ENCODE assay signal across 26 mouse cellular contexts in genomic region chr10:19278189-19278842, GRCm38 (mm10).
DNase-seq lines count a peak whose midpoint lies in the region; ATAC-seq and TF ChIP-seq lines count a peak whose summit lies in the region.
"Had no signal": no experiment of that assay in that cellular context is flagged by ENCODE, and none has a peak within 500 bp of the region (broad histone marks: within the 10 kb centered on the region; RNA-seq: fewer than 3 reads in every experiment).

No protein-coding gene starts in this region.

- no peaks in the 10 kb centered on the region for H3K9me3 ChIP-seq in intestine, embryonic 14.5 days (ENCODE audit: control insufficient read depth, low read length)
- no peaks in the 10 kb centered on the region for H3K9me3 ChIP-seq in intestine, embryonic 16.5 days (ENCODE audit: control insufficient read depth, low read length)
- no peaks in the 10 kb centered on the region for H3K9me3 ChIP-seq in midbrain, embryonic 14.5 days (ENCODE audit: control insufficient read depth, low read length)
- H3K9me3 ChIP-seq: embryonic facial prominence, embryonic 12.5 days; embryonic facial prominence, embryonic 15.5 days; G1E; heart, embryonic 13.5 days had no signal

- no peaks in the 10 kb centered on the region for H3K4me1 ChIP-seq in kidney, adult 2 months (ENCODE audit: control insufficient read depth, insufficient read depth, low read length)
- no peaks in the 10 kb centered on the region for H3K4me1 ChIP-seq in intestine, embryonic 14.5 days (replicated peaks; ENCODE audit: control insufficient read depth, insufficient read depth, low read length)
- H3K4me1 ChIP-seq in intestine, embryonic 16.5 days (ENCODE audit: control insufficient read depth, insufficient read depth, low read length) = peaks cover 4% of the 10 kb centered on the region; the same call in 1 of the 2 replicates
- H3K4me1 ChIP-seq in midbrain, embryonic 14.5 days (ENCODE audit: control insufficient read depth, insufficient read depth, low read length) = no peaks in the 10 kb centered on the region
- H3K4me1 ChIP-seq: embryonic facial prominence, embryonic 12.5 days; embryonic facial prominence, embryonic 15.5 days; heart, embryonic 13.5 days had no signal

- no peak overlapping the region for H3K27ac ChIP-seq in kidney, adult 2 months (ENCODE audit: insufficient read depth, low read depth, low read length)
- no peak overlapping the region for H3K27ac ChIP-seq in intestine, embryonic 14.5 days (ENCODE audit: low read depth)
- peak overlapping the region; percentile 66 for H3K27ac ChIP-seq in intestine, embryonic 16.5 days (ENCODE audit: low read length)
- H3K27ac ChIP-seq in midbrain, embryonic 14.5 days (replicated peaks; ENCODE audit: low read depth, low read length) = no peak overlapping the region
- H3K27ac ChIP-seq: embryonic facial prominence, embryonic 12.5 days; embryonic facial prominence, embryonic 15.5 days; gastrocnemius, adult 2 months; heart, embryonic 13.5 days; hindbrain, embryonic 14.5 days had no signal

- ATAC-seq in intestine, embryonic 14.5 days (replicated peaks; ENCODE audit: low FRiP score, low TSS enrichment, low read depth) = no peak
- ATAC-seq in intestine, embryonic 16.5 days = peak; percentile 81
- ATAC-seq in midbrain, embryonic 14.5 days (ENCODE audit: low FRiP score, low TSS enrichment) = no peak

- WGBS in kidney, adult 2 months = 36% methylated on average over 5 of the region's 5 CpGs
- 40% methylated on average over 5 of the region's 5 CpGs for WGBS in intestine, embryonic 14.5 days
- WGBS in intestine, embryonic 16.5 days = 33% methylated on average over 5 of the region's 5 CpGs
- 80% methylated on average over 5 of the region's 5 CpGs for WGBS in midbrain, embryonic 14.5 days

- H3K36me3 ChIP-seq in kidney, adult 2 months (ENCODE audit: control insufficient read depth, insufficient read depth, low read length) = no peaks in the 10 kb centered on the region
- no peaks in the 10 kb centered on the region for H3K36me3 ChIP-seq in intestine, embryonic 14.5 days (ENCODE audit: control insufficient read depth, insufficient read depth, low read length)
- no peaks in the 10 kb centered on the region for H3K36me3 ChIP-seq in intestine, embryonic 16.5 days (ENCODE audit: control insufficient read depth, insufficient read depth, low read length)
- no peaks in the 10 kb centered on the region for H3K36me3 ChIP-seq in midbrain, embryonic 14.5 days (ENCODE audit: control insufficient read depth, insufficient read depth, low read length)
- H3K36me3 ChIP-seq: embryonic facial prominence, embryonic 12.5 days; embryonic facial prominence, embryonic 15.5 days; G1E; heart, embryonic 13.5 days had no signal

- peak; percentile 62 for DNase-seq in kidney, adult 2 months
- DNase-seq in kidney, postnatal 4 days = no peak
- peak; percentile 59 for DNase-seq in intestine, embryonic 14.5 days (ENCODE audit: low spot score)
- peak; percentile 10 for DNase-seq in yolk sac, embryonic 10.5 days (ENCODE audit: low spot score)
- DNase-seq in midbrain, embryonic 14.5 days = no peak
- DNase-seq in lung, postnatal 4 days = no peak
- DNase-seq: adrenal gland, adult 2 months; adrenal gland, postnatal 14 days; B cell, adult 2 months; cerebellum, adult 11 months; cerebellum, adult 2 months; cerebellum, adult 9-11 months; cerebellum, postnatal 25 days; forebrain, postnatal 0 days; gastrocnemius, adult 2 months; gastrocnemius, postnatal 14 days; heart, adult 11 months; heart, postnatal 14 days; heart, postnatal 4 days had no signal

- TF ChIP-seq CTCF in kidney, adult 2 months (conservative IDR thresholded peaks at IDR 0.05; ENCODE audit: insufficient read depth, insufficient read length, low read depth, low read length) = no peak

- no peak overlapping the region for H3K9ac ChIP-seq in intestine, embryonic 14.5 days (ENCODE audit: low read length)
- H3K9ac ChIP-seq in intestine, embryonic 16.5 days (ENCODE audit: low read depth, low read length) = no peak overlapping the region
- H3K9ac ChIP-seq in midbrain, embryonic 14.5 days (replicated peaks; ENCODE audit: low read length) = no peak overlapping the region
- H3K9ac ChIP-seq: embryonic facial prominence, embryonic 12.5 days; embryonic facial prominence, embryonic 15.5 days; forebrain, postnatal 0 days; heart, embryonic 13.5 days; hindbrain, embryonic 14.5 days had no signal

- H3K27me3 ChIP-seq in kidney, adult 2 months (replicated peaks; ENCODE audit: control insufficient read depth, insufficient read depth, low read length) = no peaks in the 10 kb centered on the region
- no peaks in the 10 kb centered on the region for H3K27me3 ChIP-seq in intestine, embryonic 14.5 days (replicated peaks; ENCODE audit: control insufficient read depth, insufficient read depth, low read length)
- H3K27me3 ChIP-seq in intestine, embryonic 16.5 days (replicated peaks; ENCODE audit: control insufficient read depth, insufficient read depth, low read length) = no peaks in the 10 kb centered on the region
- H3K27me3 ChIP-seq in midbrain, embryonic 14.5 days (ENCODE audit: control insufficient read depth, insufficient read depth, low read length) = no peaks in the 10 kb centered on the region
- H3K27me3 ChIP-seq: CH12.LX; embryonic facial prominence, embryonic 12.5 days; embryonic facial prominence, embryonic 15.5 days; heart, embryonic 13.5 days had no signal

- H3K4me3 ChIP-seq in kidney, adult 2 months (ENCODE audit: insufficient read depth, low read depth, low read length) = no peak overlapping the region
- H3K4me3 ChIP-seq in intestine, embryonic 14.5 days (ENCODE audit: low read depth, low read length) = no peak overlapping the region
- H3K4me3 ChIP-seq in intestine, embryonic 16.5 days (ENCODE audit: low read length) = no peak overlapping the region
- H3K4me3 ChIP-seq in midbrain, embryonic 14.5 days (replicated peaks; ENCODE audit: low read depth, low read length) = no peak overlapping the region
- H3K4me3 ChIP-seq: embryonic facial prominence, embryonic 12.5 days; embryonic facial prominence, embryonic 15.5 days; gastrocnemius, adult 2 months; heart, embryonic 13.5 days had no signal

- no peak for TF ChIP-seq POLR2A in kidney, adult 2 months (IDR thresholded peaks at IDR 0.05; ENCODE audit: low read depth, low read length)

- H3K4me2 ChIP-seq in intestine, embryonic 14.5 days (ENCODE audit: low read length) = no peak overlapping the region
- no peak overlapping the region for H3K4me2 ChIP-seq in intestine, embryonic 16.5 days (ENCODE audit: low read depth, low read length)
- no peak overlapping the region for H3K4me2 ChIP-seq in midbrain, embryonic 14.5 days (ENCODE audit: low read length)
- H3K4me2 ChIP-seq: embryonic facial prominence, embryonic 12.5 days; embryonic facial prominence, embryonic 15.5 days; heart, embryonic 13.5 days; hindbrain, embryonic 14.5 days had no signal

Comparison
In these comparisons a context has a peak if more than half of its experiments do, and no peak if none do; other contexts are left out.
1. DNase-seq: peak in kidney, adult 2 months (single experiment), intestine, embryonic 14.5 days (single experiment) and yolk sac, embryonic 10.5 days (single experiment); none in kidney, postnatal 4 days (0 of 2), midbrain, embryonic 14.5 days (single experiment) and lung, postnatal 4 days (0 of 2).